Mouse (Mus musculus) ovary, adult 18-20 months (tissue): ENCODE data around the gene 2210016F16Rik.
"Not testable (repeated sequence)": the region's sequence is repeated elsewhere in the genome, so short reads cannot be mapped to it uniquely, and the experiment has no call there.

ENCODE experiments used
- DNase-seq: peaks from one replicate; pipeline ENCODE4 v3.0.0; 2022; ENCODE audit warnings: low spot score, mixed read lengths

2210016F16Rik gene

GRCm38 (mm10) chr13:58373153-58373470, 11.9 kb downstream of the 2210016F16Rik start:
- no peak for DNase-seq

GRCm38 (mm10) chr13:58372278-58373152, 12.5 kb downstream of the 2210016F16Rik start:
- no peak for DNase-seq

- DNase-seq: no peak
These were observed 16.2 kb downstream of the 2210016F16Rik start for GRCm38 (mm10) chr13:58368835-58369234.

- no peak for DNase-seq
These were observed 17.4 kb downstream of the 2210016F16Rik start for GRCm38 (mm10) chr13:58367641-58368040.

GRCm38 (mm10) chr13:58366373-58366772, 18.7 kb downstream of the 2210016F16Rik start:
- DNase-seq: no peak

- DNase-seq: not testable (repeated sequence)
These were observed 19.8 kb downstream of the 2210016F16Rik start for GRCm38 (mm10) chr13:58365179-58365578.

GRCm38 (mm10) chr13:58364353-58365175, 20.5 kb downstream of the 2210016F16Rik start:
- no peak for DNase-seq

- DNase-seq: no peak
These were observed 25.7 kb downstream of the 2210016F16Rik start for GRCm38 (mm10) chr13:58359304-58359653.

GRCm38 (mm10) chr13:58358629-58359303, 26.3 kb downstream of the 2210016F16Rik start, which contains the start of gene Kif27:
Gene Kif27 (minus strand): TSS chr13:58359122.
- DNase-seq: peak; percentile 74

GRCm38 (mm10) chr13:58352996-58353395, 32.0 kb downstream of the 2210016F16Rik start:
- DNase-seq: no peak

- DNase-seq: peak; percentile 4
These were observed 34.4 kb downstream of the 2210016F16Rik start for GRCm38 (mm10) chr13:58350606-58351005.

GRCm38 (mm10) chr13:58344505-58344904, 40.5 kb downstream of the 2210016F16Rik start:
- no peak for DNase-seq

- DNase-seq: no peak
These were observed 47.6 kb downstream of the 2210016F16Rik start for GRCm38 (mm10) chr13:58337456-58337855.

GRCm38 (mm10) chr13:58334116-58334515, 50.9 kb downstream of the 2210016F16Rik start:
- no peak for DNase-seq
